Mouse (Mus musculus) cerebral cortex, adult 2 months (tissue): ENCODE data around the gene Fosb.

Source experiments
- whole genome bisulfite sequencing: fragments of 180-500 bp; shearing (Covaris S2); methylation state at CpG from one replicate; pipeline ENCODE4 v1.1.7; 2018; 5-methylcytosine and 5-hydroxymethylcytosine counted together

Gene Fosb

DNA sequence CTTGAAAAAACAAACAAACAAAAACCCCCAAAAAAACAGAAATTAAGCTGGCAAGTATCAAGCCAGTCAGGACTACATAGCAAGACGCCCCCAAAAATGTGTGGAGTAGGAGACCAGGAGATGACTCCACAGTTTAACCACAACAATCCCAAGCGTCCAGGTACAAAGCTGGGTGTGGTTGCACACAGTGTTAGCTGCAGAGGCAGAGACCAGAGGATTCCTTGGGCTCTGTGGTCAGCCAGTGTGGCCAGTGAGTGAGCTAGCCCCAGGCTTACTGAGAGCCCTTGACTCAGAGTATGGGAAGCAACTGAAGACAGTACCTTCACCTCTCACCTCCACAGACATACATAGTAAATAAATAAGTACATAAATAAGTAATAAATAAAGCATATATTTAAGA is 22.1 kb upstream of the Fosb start:
- WGBS = 51% methylated on average over 2 of the region's 2 CpGs

DNA sequence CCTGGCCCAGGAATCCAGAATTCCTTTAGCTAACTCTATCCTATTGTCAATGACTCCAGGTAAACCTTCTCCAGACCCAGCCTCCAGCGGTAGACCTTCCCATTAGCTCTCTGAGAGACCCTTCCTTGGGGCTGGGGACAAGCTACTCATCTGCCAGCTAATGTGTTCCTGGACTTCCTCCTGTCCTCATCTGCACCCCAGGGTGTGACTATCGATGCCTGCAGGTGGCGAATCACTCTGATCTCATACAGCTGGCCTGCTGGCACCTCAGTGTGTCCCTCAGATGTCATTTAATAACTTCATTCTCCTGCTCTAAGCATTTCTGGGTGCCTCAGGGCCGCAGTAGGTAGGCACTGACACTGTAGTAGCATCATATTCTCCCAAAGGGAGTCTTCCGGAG is 17.9 kb upstream of the Fosb start:
- WGBS = 76% methylated on average over 5 of the region's 5 CpGs

DNA sequence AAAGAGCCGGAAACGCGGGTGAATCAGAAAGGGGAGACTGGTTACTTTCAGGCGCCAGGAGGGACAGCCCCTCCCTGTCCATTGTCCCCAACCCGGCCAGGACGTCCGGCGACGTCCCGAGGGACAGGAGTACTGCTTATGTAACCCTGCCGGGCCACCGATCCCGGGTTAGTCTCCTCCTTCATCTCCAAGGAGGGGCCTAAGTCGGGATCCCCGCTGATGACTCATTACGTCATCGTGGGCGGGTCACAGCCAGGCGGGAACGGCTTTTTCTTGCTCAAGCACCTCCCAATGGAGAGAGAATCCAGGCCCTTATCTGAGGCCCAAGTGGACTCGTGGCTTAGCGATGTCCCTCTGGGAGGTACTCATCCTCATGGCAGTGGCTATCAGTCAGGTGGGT is 17.3 kb upstream of the Fosb start:
- under 1% methylated on average over 22 of the region's 22 CpGs for WGBS

DNA sequence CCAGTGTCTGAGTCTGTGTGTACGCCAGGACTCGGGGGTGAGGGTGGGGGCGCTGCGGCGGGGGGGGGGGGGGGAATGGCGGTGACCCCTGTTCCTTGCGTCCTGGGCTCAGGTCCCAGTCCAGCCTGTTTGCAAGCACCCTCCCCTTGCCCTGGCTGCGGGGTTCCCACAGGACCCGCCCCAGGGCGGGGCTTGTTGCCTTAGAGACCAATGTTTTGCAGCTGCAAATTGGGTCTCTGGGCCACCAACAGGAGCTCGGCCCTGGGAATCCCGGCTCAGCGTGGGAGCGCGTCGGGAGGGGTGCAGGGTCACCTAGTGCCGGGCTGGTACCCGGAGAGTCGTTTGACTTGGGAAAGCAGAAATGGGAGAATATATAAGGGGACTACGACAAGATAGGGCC is 16.5 kb upstream of the Fosb start:
- 3% methylated on average over 20 of the region's 20 CpGs for WGBS

DNA sequence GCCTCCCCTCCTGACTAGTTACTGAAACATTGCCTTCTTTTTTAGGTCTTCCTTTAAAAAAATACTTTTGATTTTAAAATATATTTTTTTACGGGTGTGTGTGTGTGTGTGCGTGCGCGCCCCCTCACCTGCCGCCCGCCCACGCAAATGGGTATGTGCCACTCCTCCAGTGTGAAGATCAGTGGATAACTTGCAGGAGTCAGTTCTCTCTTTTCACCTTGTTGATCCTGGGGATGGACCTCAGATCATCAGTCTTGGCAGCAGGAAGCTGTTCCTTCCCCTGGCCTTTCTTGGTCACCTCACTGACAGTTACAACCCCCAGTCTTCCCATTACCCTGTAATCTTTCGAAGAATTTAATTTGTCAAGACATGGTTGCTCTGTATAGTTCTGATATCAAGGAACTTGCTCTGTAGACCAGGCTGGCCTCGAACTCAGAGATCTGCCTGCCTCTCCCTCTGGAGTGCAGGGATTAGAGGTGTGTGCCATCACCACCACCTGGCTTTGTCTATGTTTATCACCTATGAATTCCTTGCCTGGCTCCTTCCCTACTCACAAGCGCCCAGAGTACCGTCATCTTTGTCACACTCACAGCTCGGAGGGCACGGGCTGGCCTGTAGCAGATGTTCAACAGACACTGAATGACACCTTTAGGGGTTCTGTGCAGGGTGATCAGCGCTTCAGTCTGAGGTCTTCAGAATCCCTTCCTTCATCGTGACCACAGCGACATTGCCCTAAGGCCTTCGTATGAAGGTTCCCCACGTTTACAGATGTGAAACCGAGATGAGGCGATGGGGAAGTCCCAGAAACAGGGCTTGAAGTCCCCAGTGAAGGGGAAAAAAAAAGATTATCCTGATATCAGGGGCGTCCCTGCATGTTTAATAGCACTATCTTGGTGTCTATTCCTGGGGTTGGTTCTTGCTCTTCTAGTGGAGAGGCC is 15.7 kb upstream of the Fosb start:
- WGBS = 79% methylated on average over 21 of the region's 21 CpGs

DNA sequence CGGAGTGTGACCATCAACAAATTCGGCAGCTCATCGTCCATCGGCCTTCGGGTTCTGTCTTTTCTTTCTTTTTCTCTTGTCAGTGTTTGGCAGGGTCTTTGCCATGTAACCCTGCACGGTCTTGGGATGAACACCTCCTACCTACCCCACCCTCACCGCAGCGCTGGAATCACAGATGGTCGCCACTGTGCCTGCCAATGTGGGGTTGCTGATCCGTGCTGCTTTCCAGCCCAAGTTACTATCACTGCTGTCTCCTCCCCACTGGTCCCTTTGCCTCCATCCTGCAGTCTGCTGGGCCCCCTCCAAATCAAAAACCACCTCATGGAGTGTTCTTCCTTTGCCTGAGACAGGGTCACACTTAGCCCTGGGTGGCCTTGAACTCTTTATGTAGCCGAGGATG is 14.4 kb upstream of the Fosb start:
- WGBS = 83% methylated on average over 11 of the region's 11 CpGs

DNA sequence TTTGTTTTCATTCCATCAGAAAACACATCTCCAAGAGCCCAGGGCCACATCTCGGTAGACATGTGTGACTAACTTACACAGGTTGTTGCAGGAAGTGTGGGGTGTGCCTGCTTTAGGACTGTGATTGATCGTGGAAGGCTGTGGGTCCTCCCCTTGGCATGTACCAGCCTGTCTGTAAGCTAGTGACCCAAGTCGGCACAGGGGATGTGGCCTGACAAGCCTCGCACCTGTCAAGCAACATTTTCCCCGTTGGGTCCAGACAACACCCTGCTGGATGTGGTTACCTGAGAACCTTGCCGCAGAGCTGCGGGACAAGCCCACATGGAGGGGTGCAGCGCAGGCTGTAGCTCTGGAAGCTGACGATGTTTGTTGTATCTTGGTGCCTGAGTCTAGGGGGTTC is 12.6 kb upstream of the Fosb start:
- 61% methylated on average over 9 of the region's 9 CpGs for WGBS

DNA sequence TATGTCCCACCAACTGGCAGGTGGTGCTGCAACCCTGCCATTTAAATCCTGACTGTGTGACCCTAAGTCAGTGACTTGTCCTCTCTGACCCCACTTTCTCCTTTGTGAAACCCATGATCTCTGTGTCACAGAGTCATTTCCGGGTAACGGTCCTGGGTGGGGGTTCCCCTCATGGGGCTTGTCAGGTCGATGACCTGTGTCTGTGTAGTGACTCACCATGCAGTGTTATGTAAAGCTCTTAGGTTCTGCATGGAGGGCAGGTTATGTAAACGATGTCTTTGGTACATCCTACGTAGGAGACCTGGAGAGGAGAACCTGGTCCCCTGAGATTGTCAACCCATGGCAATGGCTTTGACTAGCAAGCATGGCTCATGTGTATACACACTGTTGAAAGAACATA is 11.6 kb upstream of the Fosb start:
- WGBS = 61% methylated on average over 5 of the region's 5 CpGs

DNA sequence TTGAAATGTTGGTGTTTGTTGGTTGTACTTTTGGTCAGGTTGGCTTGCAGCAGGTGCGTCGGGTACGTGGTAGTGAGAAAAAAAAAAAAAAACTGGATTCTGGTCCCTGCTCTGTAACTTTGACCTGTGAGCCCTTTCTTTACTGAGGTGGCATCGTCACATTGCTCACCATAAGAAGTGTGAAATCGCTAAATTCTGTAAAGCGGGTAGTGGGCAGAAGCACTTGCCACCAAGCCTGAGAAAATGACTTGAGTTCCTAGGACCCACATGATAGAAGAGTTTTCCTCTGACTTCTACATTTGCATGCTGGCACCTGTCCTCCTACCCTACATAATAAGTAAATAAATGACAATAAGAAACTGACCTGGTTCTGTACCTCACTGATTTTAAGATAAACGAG is 10.8 kb upstream of the Fosb start:
- 35% methylated on average over 7 of the region's 7 CpGs for WGBS

DNA sequence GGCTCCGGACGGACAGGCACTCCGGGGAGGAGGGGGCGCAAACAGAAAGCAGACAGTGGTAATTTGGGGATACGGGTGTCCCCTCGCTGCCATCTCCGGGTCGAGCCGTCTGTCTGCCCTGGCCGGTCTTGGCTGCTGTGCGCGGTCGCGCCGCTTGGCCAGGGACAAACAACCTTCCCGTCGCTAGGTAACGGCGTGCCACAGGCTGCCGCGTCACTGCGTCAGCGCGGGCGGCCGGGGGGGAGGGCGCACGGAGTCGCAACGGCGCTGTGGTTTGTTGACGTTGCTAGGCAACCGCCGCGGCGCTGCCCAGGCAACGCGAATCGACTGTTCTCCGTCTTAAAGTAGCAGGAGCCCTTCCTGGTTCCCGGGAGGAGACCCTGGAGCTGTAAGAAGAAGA is 10.1 kb upstream of the Fosb start:
- WGBS = under 1% methylated on average over 41 of the region's 41 CpGs

DNA sequence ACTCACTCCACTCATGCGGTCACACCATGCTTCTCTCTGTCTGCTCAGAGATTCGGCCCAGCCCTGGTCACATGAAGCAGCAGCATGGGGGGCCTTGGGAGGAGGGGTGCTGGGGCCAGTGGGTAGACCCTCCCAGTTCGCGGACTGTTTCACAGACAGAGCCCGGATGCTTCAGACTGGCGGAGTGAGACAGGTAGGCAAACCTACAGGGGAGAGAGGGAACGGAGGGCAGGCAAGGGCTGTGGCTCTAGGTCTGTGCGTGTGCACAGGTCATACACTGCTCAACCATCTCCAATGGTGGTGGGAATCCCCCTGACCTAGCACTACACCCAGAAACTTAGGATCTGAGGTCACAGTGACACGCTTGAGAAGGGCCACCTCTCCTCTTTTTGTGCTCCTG is 9.6 kb upstream of the Fosb start:
- 11% methylated on average over 9 of the region's 9 CpGs for WGBS

DNA sequence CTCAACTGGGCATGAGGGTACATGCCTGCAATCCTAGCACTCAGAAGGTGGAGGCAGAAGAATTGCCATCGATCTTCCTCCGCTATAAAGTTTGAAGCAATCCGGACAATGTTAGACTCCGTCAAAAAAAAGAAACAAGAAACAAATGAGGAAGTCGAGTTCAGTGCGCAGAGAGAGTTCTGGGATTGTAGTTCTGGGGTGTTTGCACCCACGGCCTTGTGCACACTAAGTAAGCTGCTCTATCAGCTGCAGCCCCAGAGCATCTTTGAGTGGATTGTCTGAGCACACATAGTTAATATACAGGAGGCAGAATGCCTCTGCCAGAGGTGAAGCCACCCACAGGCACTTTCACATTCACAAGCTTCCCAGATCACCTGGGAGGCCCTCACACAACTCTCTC is 8.8 kb upstream of the Fosb start:
- WGBS = 80% methylated on average over 7 of the region's 7 CpGs

DNA sequence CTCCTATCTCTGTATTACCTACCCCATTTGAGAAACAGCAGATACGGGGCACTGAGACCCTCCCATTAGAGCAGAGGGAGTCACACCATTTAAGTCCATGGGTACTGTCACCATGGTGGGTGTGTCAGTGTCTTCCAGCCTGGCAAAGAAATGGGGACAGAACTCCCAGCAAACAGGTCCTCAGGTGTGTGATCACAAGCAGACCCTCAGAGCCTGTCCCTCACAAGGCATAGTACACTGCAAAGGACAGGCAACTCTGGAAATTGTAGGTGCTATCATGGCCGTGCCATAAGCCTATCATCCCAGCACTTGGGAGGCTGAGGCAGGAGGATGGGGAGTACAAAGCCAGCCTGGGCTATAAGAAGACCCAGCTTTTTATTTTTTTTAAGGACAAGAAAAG is 8.3 kb upstream of the Fosb start:
- WGBS = 88% methylated on average over 2 of the region's 2 CpGs

DNA sequence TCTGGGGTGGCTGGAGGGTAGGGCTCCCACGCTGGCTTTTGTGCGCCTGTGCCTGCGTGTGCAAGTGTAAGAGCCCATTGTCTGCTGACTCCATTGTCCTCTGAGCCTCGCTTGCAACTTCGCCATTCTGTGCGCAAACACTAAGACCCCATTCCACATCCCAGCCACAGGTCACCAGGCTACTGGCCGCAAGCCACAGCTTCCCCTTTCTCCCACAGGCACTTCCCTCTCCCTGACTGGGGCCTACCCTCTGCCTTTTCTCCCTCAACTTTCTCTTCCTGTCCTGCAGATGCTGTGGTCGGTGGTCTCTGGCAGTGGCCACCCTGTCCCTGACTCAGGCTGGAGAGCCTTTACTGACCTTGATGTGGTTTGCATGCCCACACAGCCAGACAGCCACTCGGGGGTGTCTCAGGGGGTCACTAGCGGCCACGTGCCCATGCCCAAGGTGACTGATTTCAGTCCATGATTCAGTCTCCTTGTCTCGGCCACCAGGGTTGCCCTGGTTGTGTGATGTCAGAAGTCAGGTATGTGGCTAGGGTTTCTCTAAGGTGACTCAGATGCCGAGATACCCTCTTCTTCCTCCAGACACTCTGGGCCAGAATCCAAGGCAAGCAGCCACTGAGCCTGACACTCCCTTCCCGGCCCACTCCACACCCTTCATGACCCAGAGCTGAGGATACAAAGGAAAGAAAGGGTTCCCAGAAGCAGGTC is 6.8 kb upstream of the Fosb start:
- WGBS = 63% methylated on average over 14 of the region's 14 CpGs

DNA sequence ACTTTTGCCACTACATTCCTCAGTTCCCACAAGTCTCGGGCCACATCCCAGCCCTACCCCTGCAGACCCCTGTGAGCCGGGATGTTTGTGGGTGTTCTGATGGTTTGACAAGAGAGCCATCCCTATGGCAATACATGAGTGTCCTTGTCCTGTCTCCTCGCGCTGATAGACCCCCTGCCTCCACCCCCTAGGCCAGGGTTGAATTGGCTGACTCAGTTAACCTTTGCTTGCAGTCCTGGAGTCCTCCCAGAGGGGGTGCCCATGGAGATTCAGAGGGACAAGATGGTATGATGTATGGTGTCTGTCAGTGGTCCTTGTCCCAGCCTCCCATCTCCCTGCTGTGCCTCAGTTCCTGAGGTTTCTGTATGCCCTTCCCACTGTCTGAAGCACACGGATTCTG is 4.2 kb upstream of the Fosb start:
- 63% methylated on average over 5 of the region's 5 CpGs for WGBS

DNA sequence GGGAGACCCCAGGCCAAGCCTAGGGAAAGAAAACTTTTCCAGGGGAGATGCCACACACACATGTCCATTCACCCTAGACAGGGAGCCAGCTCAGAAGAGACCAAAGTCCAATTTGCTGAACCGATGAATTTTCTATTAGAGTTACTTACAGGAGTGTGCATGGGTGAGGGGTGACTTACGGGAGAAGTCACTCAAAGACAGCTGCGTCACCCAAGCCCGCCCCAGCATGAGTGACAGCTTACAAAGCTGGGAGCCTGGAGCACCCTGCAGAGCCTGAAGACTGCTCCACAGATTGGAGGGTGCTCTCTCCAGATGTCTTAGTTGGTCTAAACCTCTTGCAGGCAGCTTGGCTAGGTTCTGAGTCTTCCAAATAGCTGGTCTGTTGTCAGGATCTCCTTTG is 2.1 kb upstream of the Fosb start:
- WGBS = 45% methylated on average over 4 of the region's 4 CpGs

DNA sequence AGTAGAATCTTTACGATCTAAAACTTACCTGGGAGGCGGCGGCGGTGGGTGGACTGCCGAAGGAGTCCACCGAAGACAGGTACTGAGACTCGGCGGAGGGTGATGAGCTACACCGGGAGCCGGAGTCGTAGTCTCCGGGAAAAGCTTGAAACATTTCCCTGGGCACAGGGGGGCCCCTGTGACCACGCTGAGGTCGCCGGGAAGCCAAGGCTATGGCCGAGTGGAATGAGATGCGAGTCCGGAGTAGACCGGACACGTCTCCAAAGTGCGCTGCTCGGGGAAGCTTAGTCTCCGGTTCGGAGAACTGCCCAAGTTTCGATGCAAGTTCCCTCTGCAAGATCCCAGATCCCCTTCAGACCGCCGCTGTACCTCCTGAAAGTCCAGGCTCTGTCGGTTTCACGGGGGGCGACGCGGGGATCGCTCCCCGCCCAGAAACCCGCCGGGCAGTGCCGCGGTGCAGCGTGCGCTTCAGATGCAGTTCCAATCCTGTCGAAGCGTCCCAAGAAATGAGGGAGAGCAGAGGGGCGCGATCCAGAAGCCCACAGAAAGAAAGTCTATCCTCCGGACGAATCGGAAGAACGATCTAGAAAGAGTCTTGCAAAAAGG is 470 bp downstream of the Fosb start:
- WGBS = under 1% methylated on average over 48 of the region's 48 CpGs

DNA sequence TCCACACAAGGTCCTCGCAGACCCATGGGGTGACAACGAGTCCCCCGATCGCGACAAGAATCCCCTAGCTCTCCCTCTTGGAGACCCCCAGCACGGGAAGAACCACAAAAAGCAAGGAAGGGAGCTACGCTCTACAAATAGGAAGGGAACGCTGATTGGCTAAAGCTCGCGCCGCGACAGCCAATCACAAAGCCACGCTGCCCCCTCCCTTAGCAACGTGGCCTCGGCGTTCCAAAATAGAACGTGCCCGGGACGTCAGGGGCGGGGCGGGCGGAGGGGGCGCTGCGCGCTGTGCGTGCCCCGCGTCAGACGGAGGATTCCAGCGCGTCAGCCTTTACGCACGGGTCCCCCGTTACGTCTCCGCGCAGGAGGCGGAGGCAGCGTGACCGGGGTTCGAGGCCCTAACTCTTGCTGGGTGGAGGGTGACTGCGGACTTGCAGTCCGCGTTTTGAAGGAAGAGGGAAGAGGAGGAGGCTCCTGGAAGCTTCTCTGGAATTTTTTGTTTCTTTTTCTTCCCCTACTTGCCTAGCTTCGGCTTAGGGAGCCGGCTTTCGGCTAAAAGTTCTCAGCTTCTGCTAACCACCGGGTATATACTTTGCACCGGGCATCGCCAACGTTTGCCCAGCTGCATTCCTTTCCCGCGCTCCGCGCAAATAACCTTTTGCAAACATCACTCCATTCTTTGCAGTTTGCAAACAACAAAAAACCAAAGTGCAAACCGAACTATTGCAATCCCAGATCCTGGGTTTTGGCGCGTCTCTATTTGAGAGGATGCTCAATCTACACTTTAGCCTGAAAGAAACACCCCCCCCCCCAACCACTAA is 1.2 kb downstream of the Fosb start:
- under 1% methylated on average over 58 of the region's 58 CpGs for WGBS

DNA sequence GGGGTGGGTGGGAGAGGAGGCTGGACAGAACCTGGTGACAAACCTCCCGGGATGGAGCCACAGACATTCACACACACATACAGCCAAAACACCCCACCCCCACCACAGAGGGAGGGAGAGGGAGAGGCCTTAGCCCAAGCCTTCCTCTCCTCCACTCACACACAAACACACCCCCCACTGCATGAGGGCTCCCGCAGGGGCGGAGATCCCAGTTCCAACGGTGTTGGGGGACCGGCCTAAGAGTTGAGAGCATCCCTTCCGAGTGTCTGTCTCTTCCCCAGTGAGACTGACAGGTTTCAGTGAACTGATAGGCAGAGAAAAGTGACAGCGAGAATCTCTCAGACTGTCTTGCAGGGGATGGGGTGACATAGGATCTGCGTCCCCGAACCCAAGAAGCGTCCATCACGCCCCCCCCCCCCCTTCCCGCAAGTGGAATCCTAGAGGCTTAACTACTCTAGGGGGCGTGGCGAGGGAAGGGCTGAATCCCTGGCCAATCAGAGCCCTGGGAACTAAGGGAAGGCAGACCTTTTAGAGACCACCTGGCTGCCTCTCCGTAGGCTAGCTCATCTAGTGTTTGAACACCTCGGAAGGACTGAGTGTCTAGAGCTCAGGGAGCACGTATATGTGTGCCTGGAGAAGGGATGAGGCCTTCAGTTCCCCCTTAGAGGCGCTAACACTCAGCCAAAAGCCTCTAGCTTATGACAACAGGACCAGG is 2.0 kb downstream of the Fosb start:
- 1% methylated on average over 18 of the region's 18 CpGs for WGBS

DNA sequence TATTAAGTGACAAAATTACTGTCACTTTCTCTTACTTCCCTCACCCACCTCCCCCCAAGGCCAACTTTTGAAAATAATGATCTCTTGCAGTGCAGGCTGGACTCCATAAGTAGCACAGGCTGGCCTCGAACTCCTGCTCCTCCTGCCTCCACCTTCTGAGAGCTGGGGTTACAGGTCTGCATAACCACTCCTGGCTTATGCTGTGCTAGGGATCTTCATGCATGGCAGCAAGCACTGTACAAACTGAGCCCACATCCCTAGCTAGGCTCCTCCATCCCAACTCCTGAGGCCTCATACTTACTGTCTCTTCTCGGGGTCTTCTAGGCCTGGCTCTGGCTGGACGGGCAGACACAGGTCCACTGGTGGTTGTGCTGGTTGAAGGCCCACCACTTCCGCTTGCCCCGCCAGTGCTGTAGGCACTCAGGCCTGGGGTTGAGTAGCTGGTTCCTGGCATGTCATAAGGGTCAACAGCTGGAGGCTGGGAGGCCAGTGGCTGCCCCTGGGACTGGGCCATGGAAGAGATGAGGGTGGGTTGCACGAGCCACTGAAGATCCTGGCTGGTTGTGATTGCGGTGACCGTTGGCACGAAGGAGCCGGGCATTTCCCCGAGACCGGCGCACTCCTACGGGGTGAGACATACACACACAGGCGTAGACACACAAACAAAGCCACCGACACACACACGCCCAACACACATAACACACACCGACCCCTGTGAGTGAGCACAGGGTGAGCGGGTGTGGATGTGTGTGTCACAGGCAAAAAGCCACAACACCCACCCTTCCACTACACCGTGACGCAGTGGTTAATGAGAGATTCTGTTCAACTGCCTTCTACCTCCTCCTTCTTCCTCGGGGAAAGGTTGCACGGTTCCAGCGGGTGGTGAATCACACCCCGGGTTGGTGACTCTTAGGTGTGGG is 2.8 kb downstream of the Fosb start:
- 61% methylated on average over 25 of the region's 25 CpGs for WGBS
